Mouse (Mus musculus): ENCODE data around the gene 9930021J03Rik.

GRCm38 (mm10) chr19:29718476-29718875, 87.3 kb downstream of the 9930021J03Rik start:
- TF ChIP-seq POLR2A (IDR thresholded peaks at IDR 0.05; ENCODE audit: insufficient read depth, low read depth, low read length) (no peak), CTCF (IDR thresholded peaks at IDR 0.05; ENCODE audit: insufficient read depth, low read depth, low read length) (no peak)

Data from olfactory bulb, adult 2 months (tissue).